Mouse (Mus musculus) myocyte (in vitro differentiated cells): ENCODE results near the gene Olfr171.

Source experiments
- E2F4 ChIP-seq: IDR thresholded peaks from one replicate; pipeline ENCODE4 v1.6.1; 2011; ENCODE audit warnings: mild to moderate bottlenecking, control low read depth, moderate library complexity; ENCODE audit not compliant: insufficient read depth
- MAX ChIP-seq: IDR thresholded peaks from one replicate; pipeline ENCODE4 v1.6.1; 2011; ENCODE audit warnings: low read depth, mild to moderate bottlenecking, control low read depth
- MYOD1 ChIP-seq, 3 experiments: IDR thresholded peaks; one replicate each; pipeline ENCODE4 v1.6.1; 2011; ENCODE audit warnings: control low read depth in 2 of 3, low read depth in 2 of 3, mild to moderate bottlenecking in 2 of 3, moderate library complexity in 1 of 3; ENCODE audit not compliant: insufficient read length in 2 of 3, control insufficient read depth in 1 of 3
- POLR2A ChIP-seq: IDR thresholded peaks from one replicate; pipeline ENCODE4 v1.6.1; 2011; ENCODE audit warnings: low read depth, mild to moderate bottlenecking, control low read depth, moderate library complexity; ENCODE audit not compliant: insufficient read length
- REST ChIP-seq: IDR thresholded peaks from one replicate; pipeline ENCODE4 v1.6.1; 2011; ENCODE audit warnings: mild to moderate bottlenecking, control low read depth, moderate library complexity; ENCODE audit not compliant: insufficient read depth, insufficient read length
- SRF ChIP-seq: IDR thresholded peaks from one replicate; pipeline ENCODE4 v1.6.1; 2011; ENCODE audit warnings: low read depth; ENCODE audit not compliant: control insufficient read depth, insufficient read length
- TCF12 ChIP-seq: IDR thresholded peaks from one replicate; pipeline ENCODE4 v1.6.1; 2011; ENCODE audit warnings: mild to moderate bottlenecking, control low read depth; ENCODE audit not compliant: poor library complexity, insufficient read depth, severe bottlenecking
- TCF3 ChIP-seq: IDR thresholded peaks from one replicate; pipeline ENCODE4 v1.6.1; 2011; ENCODE audit warnings: low read depth, control low read depth; ENCODE audit not compliant: insufficient read length
- USF1 ChIP-seq: IDR thresholded peaks from one replicate; pipeline ENCODE4 v1.6.1; 2011; ENCODE audit warnings: low read depth, mild to moderate bottlenecking, control low read depth, moderate library complexity

DNA sequence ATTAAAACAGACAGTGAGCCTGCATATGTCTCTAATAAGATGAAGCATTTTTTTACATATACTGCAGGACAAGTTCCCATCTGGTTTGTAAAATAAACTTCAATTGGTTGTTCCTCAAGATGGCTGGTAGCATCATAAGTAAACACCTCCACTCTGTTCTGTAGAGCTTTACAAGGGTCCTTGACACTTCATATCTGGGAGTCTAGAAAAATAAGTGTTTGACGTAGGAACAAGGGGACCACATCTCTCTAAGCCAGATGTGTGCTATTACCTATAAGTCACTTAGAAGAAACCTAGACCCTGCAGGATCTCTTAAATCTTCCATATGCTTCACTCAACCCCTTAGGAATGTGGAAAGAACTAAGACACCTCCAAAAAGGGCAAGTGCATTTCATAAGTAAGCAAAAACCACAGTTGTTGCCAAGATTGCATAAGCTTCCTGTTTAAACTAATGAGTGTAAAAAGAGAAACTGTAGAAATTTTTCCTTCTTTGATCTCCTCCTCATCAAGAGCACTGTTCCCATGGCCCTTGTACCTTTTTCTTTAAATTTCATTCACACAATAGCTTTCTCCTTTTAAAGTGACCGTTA is 41.1 kb upstream of the Olfr171 start:
- TF ChIP-seq POLR2A: no peak
- no peak for TF ChIP-seq USF1
- TF ChIP-seq E2F4: no peak
- TF ChIP-seq MYOD1 (IDR thresholded peaks at IDR 0.05; ENCODE audit: control insufficient read depth in 1 of 3, insufficient read length in 2 of 3, low read depth in 2 of 3): no peak
- no peak for TF ChIP-seq REST
- no peak for TF ChIP-seq TCF12
- TF ChIP-seq MAX: no peak
- TF ChIP-seq SRF: no peak
- TF ChIP-seq TCF3: no peak
